Mouse (Mus musculus) gastrocnemius, postnatal 25 days (tissue): ENCODE results near the gene Mex3a. TPM values are rescaled to one million over a fixed set of nuclear protein-coding genes. Genes with fewer than 3 reads are reported as not detected.

Experiments
- DNase-seq: peaks from one replicate; pipeline ENCODE4 v3.0.0; 2022
- total RNA-seq, 2 experiments: library from RNA; stranded (reverse); gene quantifications; 1 replicate in 1 of 2; 2 replicates in 1 of 2; pipeline ENCODE4 v1.2.3; 2021

The Mex3a gene
- total RNA-seq, 2 experiments from 2014 or later, result 0.24 to 0.33 TPM

DNA sequence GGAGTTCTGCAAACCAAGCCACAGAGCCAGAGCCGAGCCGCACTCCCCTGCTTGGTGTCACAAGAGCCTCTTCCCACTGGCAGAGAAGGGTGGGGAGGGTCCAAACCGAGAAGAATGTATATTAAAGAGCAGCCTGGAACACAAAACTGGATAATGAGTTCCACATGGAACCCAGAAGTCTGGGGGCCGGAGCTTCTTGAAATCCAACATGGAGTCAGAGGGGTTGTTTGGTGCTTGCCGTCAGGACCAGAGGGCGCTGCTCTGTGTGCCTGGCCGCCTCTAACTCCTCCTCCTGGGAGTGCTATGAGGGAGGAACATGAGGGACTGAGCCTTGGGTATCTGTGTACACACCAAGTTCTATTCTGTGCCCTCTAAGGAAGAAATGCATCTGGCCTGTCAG, 26.4 kb upstream of the Mex3a start:
- DNase-seq, result no peak

- no peak for DNase-seq
Observed at GRCm38 (mm10) chr3:88509250-88509649, 22.9 kb upstream of the Mex3a start.

DNA sequence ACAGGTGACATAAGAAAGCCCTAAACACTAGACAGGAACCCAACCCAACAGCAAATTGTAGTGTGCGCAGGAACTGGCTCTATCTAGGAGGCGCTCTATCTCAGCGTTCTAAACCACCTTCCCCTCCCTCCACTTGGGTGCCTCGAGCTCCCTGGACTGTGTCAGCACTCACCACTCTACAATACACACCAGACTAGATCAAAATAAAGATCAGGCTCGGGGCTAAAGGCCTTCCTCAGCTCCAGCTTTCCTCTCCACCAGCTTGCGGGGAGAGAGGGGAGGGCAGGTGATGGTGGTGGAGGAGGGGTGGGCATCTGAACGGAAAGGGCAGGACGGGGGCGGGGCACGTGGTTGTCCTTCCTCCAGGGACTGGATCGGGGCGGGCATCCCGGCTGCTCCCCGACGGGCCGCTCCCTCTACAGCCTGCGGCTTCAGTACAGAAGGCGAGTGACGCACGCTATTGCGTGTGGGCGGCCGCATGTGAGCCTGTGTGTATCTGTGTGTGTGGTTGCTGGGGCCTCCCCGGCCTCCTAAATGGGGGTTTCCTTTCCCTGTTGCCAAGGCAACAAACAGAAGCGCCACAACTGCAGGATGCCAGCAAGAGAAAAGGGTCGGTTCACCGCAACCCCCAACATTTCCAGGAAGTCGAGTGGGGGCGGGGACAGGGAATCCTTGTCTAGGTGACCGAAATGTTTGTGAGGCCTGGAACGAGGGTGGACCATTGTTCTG, 22.3 kb upstream of the Mex3a start, which contains the start of gene Lmna:
Lmna (minus strand) TSS at position 265 of the 729 bp plus-strand sequence.
- peak; percentile 94 for DNase-seq

DNA sequence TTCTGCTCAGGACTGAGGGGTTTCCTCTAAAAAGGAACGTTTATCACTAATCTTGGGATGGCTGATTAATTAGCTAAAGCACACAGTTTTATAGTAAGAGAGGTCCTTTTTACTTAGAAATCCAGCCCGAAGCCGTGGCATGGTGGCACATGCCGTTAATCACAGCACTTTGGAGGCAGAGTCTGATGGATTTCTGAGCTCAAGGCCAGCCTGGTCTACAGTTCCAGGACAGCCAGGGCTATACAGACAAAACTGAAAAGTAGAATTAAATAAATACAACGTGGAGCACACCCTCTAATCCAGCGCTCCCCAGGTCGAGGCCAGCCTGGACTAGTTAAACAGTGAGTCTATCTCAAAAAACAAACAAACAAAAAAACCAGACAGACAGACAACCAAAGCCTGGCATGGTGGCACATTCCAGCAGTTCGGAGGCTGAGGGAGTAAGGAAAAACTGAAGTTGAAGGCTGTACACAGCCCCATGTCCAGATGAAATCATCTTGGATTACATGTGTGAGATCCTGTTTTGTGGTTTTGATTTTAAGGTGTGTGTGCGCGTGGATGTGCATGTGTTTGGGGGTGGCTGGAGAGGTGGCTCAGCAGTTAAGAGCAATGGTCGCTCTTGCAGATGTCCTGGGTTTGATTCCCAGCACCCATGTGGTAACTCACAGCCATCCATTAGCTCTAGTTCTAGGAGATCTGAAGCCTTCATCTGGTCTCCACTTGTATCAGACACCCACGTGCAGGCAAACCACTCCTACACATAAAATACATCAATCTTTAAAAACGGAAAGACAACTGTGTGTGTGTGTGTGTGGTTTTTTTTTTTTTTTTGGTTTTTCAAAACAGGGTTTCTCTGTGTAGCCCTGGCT, 21.5 kb upstream of the Mex3a start:
- DNase-seq, result no peak

DNA sequence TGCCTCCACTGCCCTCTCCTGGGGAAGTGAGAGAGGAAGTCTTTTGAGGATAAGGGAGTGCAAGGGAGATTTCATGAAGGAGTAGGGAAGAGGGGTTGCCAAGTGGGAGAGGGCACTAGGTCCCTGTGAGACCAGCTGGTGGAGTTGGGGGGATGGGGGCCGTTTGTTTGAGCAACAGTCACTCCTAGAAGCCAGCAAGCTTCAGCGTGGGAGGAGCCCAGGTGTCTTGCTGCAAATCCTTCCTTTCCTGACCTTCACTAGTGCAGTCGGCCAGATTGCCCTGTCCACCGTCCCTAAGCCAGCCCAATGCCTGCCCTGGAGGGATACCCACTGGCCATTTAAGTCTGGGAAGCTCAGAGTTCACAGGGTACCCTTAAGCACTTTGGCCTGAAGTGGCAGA, 20.6 kb upstream of the Mex3a start:
- no peak for DNase-seq

- no peak for DNase-seq
Observed at GRCm38 (mm10) chr3:88512141-88512895, 19.9 kb upstream of the Mex3a start.

GRCm38 (mm10) chr3:88512896-88513545, 19.2 kb upstream of the Mex3a start:
- no peak for DNase-seq

GRCm38 (mm10) chr3:88513546-88514115, 18.6 kb upstream of the Mex3a start:
- DNase-seq, result no peak

DNA sequence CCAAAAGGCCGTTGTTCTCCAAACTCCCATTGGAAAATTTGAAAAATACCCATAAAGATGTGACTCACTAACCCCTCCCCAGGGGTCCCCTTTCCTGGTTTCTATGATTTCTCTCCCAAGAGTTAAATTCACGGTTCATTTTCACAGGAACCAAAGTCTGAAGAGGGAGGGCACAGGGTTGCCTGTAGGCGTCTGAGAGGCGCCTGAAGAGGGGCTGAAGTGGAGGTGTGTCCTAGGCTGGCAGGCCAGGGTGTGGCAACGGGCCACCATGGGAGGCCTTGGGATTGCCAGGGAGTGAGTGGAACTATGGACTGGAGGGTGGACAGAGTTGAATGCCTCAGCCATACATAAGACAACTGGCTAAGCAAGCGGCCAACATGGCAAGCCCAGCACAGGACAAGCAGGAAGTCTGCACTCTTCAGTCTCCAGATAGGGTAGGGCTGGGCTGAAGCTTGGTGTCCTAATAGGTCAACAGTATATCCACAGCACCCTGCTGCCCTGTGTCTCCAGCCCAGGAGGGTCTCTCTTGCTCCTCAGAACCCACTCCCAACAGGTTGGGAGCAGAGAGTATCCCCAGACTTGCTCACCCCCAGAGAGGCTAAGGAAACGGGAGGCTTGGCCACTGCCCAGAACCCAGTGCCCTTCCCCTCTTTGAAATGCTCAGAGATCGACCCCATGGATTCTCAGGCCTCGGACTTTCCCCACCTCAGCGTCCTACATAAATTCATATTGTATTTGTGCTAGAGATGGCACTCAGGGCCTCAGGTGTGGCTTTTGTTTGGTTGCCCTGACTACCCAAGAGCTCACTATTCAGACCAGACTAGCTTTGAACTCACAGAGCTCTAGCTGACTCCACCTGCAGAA, 17.7 kb upstream of the Mex3a start:
- no peak for DNase-seq

DNA sequence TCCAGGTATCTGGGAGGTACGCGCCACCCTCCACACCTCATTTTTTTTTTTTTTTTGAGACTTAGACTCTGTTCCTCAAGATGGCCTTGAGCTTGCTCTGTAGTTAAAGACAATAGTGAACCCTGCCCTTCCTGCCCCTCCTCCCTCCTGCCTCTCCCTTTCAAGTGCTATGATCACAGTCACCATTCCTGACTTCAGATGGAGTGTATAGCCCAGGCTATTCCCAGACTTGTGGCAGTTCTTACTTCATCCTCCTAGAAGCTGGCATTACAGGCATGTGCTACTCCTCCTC, 17.2 kb upstream of the Mex3a start:
- DNase-seq, result no peak

- no peak for DNase-seq
Observed at GRCm38 (mm10) chr3:88516407-88516806, 15.8 kb upstream of the Mex3a start.

DNA sequence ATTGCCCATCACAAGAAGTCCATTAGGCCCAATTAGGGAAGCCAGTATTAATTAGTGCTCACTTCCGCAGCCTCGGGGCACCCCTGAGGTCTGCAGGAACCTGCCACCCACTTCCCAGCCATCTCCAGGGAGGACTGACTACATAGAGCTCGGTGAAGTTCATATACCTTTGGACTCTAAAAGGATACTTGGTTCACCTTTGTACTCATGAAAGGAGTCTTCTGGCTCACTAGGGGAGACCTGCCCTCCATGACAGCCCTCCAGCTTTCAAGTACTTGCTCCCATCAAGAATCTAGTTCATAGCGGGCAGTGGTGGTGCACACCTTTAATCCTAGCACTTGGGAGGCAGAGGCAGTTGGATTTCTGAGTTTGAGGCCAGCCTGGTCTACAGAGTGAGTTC, 13.8 kb upstream of the Mex3a start:
- no peak for DNase-seq

DNA sequence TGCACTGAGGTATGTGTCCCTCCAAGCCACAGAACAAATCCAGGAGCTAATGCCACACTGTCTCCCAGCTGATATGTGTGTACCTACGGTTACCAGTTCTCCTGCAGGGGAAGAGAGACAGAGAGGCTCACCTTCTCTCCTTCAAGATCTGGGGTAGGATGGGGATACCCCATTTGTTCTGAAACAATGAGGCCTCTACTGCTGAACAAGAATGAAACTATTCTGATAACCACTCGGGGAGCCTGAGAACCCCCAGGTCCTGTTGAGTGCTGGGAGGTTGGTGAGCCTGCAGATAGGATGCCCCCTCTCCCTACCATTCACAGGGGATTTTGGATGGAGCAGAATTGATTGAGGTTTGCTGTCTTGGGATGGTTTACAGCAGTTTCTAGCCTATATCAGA, 12.1 kb upstream of the Mex3a start:
- no peak for DNase-seq

DNA sequence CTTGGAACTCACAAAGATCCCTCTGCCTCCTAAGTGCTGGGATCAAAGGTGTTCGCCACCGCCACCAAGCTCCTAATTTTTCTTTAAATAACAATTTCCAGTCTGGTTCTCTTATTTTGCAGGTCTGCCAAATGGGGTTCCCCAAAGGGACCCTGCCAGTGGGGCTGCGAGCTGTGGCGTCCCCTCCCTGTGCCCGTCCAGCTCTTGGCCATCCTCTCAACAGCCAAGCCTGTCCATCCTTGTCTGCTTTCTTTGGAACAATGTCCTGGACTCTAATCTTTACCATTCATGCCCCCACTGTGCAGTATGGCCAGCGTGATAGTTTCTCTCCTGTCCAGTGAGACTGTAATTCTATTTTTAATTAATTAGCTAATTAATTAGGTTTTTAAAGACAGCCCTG, 11.0 kb upstream of the Mex3a start:
- no peak for DNase-seq

GRCm38 (mm10) chr3:88521803-88522331, 10.3 kb upstream of the Mex3a start:
- DNase-seq, result no peak

GRCm38 (mm10) chr3:88523027-88523426, 9.2 kb upstream of the Mex3a start:
- DNase-seq, result no peak

- DNase-seq, result no peak
Observed at GRCm38 (mm10) chr3:88525021-88525420, 7.2 kb upstream of the Mex3a start.

GRCm38 (mm10) chr3:88526157-88527131, 5.8 kb upstream of the Mex3a start:
- DNase-seq, result peak; percentile 81

- no peak for DNase-seq
Observed at GRCm38 (mm10) chr3:88527565-88527964, 4.6 kb upstream of the Mex3a start.

- no peak for DNase-seq
Observed at GRCm38 (mm10) chr3:88528646-88529045, 3.5 kb upstream of the Mex3a start.
